Mouse (Mus musculus) WW6 (cell line): ENCODE results near the gene Gabbr1.
"Not testable (repeated sequence)": the region's sequence is repeated elsewhere in the genome, so short reads cannot be mapped to it uniquely, and the experiment has no call there.

Source experiments
- DNase-seq: peaks from one replicate; pipeline ENCODE4 v3.0.0-alpha.2; 2013; ENCODE audit warnings: low read depth, low spot score

Gabbr1 gene

DNA sequence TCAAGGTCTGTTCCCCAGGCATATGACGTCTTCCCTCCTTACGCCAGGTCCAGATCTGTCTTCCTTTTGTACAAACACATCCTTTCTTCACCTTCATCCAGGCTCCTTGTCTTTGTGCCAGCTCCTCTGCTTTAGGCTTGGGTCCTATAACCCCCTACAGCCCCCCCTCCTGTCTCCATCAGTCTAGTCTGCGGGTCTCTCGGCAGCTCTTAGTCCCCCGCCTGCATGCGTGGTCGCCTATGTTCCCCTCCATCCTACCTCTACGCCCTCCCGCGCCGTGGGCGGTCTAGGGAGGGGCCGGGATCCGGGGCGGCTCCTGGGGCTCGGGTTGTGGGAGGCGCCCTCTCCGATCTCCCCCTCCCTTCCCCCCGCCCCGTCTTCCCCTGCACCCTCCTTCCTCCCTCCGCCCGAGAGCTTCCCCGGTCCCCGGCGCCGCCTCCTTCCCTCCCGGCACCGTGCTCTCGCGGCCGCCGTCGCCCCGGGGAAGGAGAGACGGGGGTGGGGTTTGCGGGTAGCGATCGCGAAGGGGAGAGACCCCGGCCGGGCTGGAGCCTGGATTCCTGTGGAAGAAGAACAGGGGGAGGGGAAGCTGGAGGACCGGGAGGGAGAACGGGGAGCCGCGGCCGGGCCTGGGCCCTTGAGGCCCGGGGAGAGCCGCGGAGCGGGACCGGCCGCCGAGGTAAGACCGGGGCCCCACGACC lies at the start of gene Gabbr1:
TSS of gene Gabbr1 (plus strand) at position 356 of the 701 bp plus-strand sequence.
- peak; percentile 81 for DNase-seq

GRCm38 (mm10) chr17:36997033-36997735 lies 48.6 kb upstream of the Gabbr1 start:
- no peak for DNase-seq

DNA sequence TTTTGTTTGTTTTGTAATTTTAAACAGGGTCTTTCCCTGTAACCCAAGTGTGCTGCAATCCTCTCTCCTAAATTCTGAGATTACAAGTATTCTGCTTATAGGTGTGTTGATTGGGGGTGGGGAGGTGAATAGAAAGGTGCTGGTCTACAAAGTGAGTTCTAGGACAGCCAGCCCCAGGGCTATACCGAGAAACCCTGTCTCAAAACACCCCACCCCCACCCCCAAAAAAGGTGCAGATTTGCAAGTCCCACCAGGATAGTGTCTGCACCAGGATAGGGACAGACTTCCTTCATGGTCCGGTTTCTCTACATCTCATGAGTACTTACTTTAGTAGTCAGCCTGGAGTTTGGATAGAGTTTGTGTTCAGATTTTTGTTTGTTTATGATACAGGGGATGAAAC lies 47.3 kb upstream of the Gabbr1 start:
- DNase-seq: no peak

DNA sequence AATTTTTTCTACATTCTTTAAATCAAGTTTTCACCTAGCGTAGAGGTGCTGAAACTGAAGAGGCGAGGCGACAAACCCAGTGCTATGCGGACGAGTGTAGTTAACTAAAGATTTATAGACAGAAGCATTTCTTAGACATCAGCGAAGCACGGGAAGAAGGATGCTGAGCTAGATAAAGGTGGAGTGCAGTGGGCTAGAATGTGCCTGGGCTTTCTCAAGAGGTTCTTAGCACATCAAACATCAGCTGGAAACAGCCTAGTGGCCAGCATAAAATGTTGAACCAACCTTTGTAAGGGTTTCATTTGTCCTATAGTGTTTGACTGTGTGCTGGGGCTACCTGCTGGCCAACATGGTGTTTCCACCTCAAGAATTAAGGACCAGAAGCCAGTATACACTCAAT lies 44.9 kb upstream of the Gabbr1 start, which contains the start of gene Zfp57:
TSS of gene Zfp57 (plus strand) at position 301 of the 400 bp plus-strand sequence.
- no peak for DNase-seq

DNA sequence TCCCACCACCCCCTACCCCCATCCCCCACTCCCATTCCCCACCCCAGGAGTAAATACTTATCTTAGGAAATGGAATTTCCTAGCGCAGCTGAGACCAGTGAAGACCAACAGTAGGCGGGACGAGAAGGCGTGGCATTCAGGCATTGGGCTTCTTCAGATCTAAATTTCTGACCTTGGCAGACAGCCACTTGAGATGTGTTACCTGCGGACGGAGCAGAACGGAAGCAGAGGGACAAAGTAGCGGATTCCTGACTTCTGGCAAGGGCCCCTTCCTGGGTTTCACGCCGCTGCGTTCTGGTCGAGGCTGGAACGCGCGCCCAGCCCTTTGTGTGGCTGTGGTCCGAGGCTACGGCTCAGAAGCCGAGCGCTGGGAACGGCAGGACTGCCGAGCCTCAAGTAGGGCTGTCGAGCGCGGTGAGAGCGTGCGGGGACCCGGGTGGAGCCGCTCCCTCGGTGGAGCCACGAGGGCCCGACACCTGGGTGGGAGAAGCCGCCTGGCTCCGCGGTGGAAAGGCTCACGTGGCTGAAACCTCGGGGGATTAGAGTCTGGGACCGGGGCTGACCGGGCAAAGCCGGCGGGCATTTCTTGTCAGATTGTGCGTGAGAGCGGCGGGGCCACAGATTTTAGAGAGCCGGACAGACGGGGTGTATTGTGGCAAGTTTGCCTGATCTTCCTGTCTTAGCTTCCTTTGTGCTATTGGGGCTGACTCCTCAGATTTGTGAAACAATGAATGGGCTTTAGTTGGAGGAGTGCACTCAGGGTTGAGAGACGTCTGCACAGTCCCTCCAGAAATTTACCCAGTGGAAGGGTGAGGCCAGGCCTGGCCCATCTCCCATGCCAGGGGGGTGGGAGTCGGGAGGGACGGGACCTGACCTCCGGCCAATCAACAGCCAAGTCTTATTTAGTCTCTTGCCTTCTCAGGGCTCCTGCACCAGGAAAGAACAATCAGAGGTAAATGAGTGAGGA lies 43.1 kb upstream of the Gabbr1 start:
- peak; percentile 83 for DNase-seq

GRCm38 (mm10) chr17:37003366-37003765 lies 42.4 kb upstream of the Gabbr1 start:
- DNase-seq: no peak

DNA sequence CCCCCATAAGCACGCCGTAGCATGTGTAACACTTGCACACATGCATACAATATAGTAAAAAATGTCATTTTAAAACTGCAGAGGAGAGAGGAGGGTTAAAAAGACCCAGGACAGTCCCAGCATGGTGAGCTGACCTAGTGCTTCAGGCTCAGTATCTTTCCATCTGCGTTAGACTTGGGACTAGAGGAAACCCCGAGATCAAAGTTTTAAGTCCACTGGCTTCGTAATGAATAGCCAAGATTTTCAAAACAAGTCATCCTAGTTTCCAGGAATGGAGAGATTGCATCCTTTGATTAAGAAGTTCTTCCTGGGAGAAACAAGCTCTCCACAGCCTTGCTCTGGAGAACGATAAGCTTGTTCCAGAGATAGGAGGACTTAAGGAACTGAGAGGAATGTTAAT lies 37.6 kb upstream of the Gabbr1 start:
- DNase-seq: no peak

GRCm38 (mm10) chr17:37009460-37010042 lies 36.2 kb upstream of the Gabbr1 start:
- no peak for DNase-seq

DNA sequence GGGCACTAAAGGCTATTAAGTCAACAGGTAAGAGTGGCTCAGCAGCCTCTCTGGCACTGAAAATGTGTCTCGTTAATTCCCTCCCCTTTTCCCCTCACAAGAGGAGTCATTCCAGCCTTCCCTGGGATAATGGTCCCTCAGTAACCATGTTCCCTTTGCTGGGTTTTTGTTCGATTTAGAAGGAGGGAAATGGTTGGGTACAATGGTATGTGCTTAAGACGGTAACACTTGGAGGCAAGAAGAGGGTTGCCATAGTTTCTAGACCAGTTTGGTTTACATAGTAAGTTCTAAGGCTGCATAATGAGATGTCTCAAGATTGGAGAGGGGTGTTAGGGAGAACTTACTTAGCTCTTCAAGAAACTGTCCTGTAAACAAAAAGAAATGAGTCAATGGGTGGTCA lies 34.0 kb upstream of the Gabbr1 start:
- no peak for DNase-seq

DNA sequence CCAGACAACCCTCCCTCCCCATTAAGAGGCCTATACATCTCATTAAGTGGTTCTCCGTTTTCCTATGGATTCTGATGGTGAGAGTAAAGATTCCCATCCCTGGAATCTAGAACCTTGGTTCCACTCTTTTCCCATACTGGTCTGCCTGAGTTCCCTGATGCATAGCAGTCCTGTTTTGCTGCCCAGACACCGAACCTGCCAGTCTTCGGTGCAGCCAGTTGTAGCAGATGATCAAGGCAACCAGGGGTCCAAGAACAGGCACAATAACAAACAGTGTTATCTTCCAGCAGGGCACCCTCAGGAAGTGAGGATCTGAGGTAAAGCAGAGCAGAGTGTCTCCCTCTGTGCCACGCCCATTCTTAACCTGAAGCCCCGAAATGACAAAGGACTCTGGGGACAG lies 33.6 kb upstream of the Gabbr1 start:
- DNase-seq: no peak

GRCm38 (mm10) chr17:37016333-37016732 lies 29.4 kb upstream of the Gabbr1 start:
- no peak for DNase-seq

DNA sequence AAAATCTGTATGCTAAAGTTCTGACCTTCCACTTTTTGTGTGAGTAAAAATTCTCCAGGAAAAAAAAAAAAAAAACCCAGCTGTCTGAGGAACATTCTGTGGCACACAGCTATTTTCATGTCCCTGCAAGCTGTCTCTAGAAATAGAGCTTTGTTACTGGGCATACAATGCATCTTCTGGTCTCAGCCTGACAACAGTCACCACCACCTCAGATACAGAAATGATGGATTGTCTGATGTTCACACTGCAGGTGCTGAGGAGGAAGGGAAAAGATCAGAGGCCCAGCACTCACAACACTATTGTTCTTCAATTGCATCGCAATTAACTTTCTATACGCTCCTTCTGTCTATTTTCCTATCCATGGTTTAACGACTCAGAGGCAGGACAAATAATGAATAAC lies 27.4 kb upstream of the Gabbr1 start:
- DNase-seq: no peak

GRCm38 (mm10) chr17:37019242-37019641 lies 26.5 kb upstream of the Gabbr1 start:
- not testable (repeated sequence) for DNase-seq

DNA sequence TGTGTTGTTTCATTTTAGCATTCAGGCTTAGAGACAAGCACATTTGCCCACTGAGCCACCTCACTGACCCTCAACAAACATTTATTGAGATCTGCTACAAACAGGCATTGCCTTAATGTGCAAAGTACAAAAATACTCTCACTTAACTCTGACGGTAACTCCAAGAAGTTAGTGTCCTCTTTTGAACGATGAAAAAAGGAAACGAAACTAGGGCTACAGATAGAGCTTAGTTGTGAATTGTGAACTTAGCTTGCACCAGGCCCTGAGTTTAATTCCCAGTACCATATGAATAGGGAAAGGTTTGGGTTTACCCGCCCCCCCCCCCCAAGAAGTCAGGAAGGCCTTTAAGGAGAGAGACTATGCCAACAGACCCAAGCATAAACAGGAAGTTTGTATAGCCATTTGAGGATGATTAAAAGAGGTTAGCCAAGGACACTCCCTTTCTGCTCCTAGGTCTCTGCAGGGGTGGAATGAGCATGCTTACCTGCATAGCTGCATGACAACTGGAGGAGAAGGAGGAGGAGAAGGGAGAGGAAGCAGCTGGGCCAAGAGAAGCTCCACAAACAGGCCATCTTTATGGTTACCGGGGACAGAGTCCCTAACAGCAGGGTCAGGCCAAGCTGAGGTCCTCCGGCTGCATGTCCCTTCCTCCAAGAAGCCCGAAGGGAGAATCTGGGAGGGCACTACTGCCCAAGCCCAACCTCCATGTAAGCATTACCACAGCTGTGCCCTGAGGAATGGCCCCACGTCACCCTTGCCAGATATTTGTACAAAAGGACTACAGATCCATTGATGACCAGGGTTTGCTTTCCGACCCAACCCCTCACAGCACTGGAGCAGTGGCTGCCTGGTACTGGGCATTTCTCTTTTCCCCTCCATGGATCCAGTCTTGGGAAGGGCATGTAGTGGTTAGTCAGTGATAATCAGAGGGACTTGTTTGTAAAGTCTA lies 22.9 kb upstream of the Gabbr1 start, which contains the start of gene Mog:
TSS of gene Mog (minus strand) at position 771 of the 949 bp plus-strand sequence.
- DNase-seq: no peak

- no peak for DNase-seq
Measured at GRCm38 (mm10) chr17:37026425-37026824, 19.3 kb upstream of the Gabbr1 start.

GRCm38 (mm10) chr17:37027486-37027885 lies 18.3 kb upstream of the Gabbr1 start:
- no peak for DNase-seq

GRCm38 (mm10) chr17:37028212-37028611 lies 17.6 kb upstream of the Gabbr1 start:
- DNase-seq: no peak

DNA sequence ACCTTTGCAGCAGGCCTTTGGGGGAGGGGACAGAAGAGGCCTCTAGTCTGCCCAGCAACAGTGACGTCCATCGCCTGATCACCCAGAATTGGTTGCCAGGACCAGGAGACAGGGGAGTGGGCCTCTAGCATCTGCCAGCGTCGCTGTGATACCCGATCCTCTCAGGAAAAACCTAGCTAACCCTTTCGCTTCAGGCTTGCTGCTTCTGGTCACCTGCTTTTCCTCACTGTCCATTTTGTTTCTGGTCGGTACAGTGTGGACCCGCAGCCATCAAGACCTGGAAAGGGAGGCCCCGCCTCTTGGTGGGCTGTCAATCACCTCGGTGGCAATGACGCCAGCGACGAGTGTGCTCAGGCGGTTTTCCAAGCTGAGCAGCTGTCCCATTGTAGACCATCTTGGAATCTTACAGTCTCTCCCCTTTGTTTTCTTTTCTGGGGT lies 17.1 kb upstream of the Gabbr1 start:
- peak; percentile 91 for DNase-seq

- DNase-seq: no peak
Measured at GRCm38 (mm10) chr17:37029162-37029561, 16.6 kb upstream of the Gabbr1 start.
